In genomic region chr17:66781910-66782309, GRCm38 (mm10) we compare ENCODE assay signal across 14 mouse cellular contexts.
A peak's percentile ranks its signal among the peaks of the same experiment; 100 is the strongest.
DNase-seq lines count a peak whose midpoint lies in the region; TF ChIP-seq lines count a peak whose summit lies in the region.
"Had no signal": no experiment of that assay in that cellular context is flagged by ENCODE, and none has a peak within 500 bp of the region (broad histone marks: within the 10 kb centered on the region; RNA-seq: fewer than 3 reads in every experiment).

No protein-coding gene starts in this region.

- no peak for TF ChIP-seq CTCF in layer of hippocampus, adult 2 months (conservative IDR thresholded peaks at IDR 0.05)

- DNase-seq in frontal cortex, adult 2 months (ENCODE audit: extremely low spot score in 1 of 2, low spot score in 1 of 2) = peak; percentile 12 to 58
- no peak for DNase-seq in frontal cortex, postnatal 25 days (ENCODE audit: low spot score in 2 of 2)
- peak; percentile 44 for DNase-seq in layer of hippocampus, adult 9-11 months
- DNase-seq in layer of hippocampus, adult 2 months (ENCODE audit: low spot score in 2 of 2) = no peak
- peak; percentile 22 to 26 for DNase-seq in right cerebral cortex, adult 2 months (ENCODE audit: low spot score in 2 of 2)
- no peak for DNase-seq in right cerebral cortex, postnatal 14 days
- DNase-seq in telencephalon, adult 2 months (ENCODE audit: low read depth, low spot score) = peak; percentile 83
- no peak for DNase-seq in natural killer cell, adult 2 months (ENCODE audit: low spot score in 2 of 2)
- DNase-seq: cerebellum, adult 18-20 months; kidney, adult 18-20 months; kidney, postnatal 25 days; lung, embryonic 14.5 days; thymus, adult 2 months had no signal

- H3K27ac ChIP-seq in layer of hippocampus, adult 2 months = no peak overlapping the region
- H3K27ac ChIP-seq: hindbrain, embryonic 13.5 days had no signal

- H3K4me3 ChIP-seq in layer of hippocampus, adult 2 months = no peak overlapping the region
- H3K4me3 ChIP-seq: hindbrain, embryonic 13.5 days had no signal

Comparison
In these comparisons a context has a peak if more than half of its experiments do, and no peak if none do; other contexts are left out.
1. DNase-seq: peak in frontal cortex, adult 2 months (2 of 2), layer of hippocampus, adult 9-11 months (single experiment), right cerebral cortex, adult 2 months (2 of 2) and telencephalon, adult 2 months (single experiment); none in frontal cortex, postnatal 25 days (0 of 2), layer of hippocampus, adult 2 months (0 of 2), right cerebral cortex, postnatal 14 days (single experiment) and natural killer cell, adult 2 months (0 of 2).